Mouse (Mus musculus) liver, postnatal 0 days (tissue): ENCODE data around the gene Cox7b. TPM values are rescaled to one million over a fixed set of nuclear protein-coding genes. Genes with fewer than 3 reads are reported as not detected.

Source experiments
- ATAC-seq: fragments of 200-750 bp; cut with Nextera tagmentation; 2 replicates; pipeline ENCODE4 v1.8.0; 2017; ENCODE audit warnings: mild to moderate bottlenecking, moderate library complexity
- DNase-seq: peaks from one replicate; pipeline ENCODE4 v3.0.0-alpha.2; 2016
- H3K27ac ChIP-seq: fragments of 300-500 bp; sonication (generic); 2 replicates; pipeline ENCODE4 v1.5.1; 2014; ENCODE audit warnings: antibody characterized with exemption, moderate library complexity, mild to moderate bottlenecking, low read depth
- H3K27me3 ChIP-seq: fragments of 300-500 bp; sonication (generic); 2 replicates; pipeline ENCODE4 v1.6.1; 2014; ENCODE audit warnings: low read length, control low read depth, mixed read lengths; ENCODE audit not compliant: insufficient read depth
- H3K36me3 ChIP-seq: fragments of 300-500 bp; sonication (generic); replicated peaks from 2 replicates; pipeline ENCODE4 v1.6.1; 2014; ENCODE audit warnings: mild to moderate bottlenecking, control low read depth, low read length, moderate library complexity, mixed read lengths; ENCODE audit not compliant: insufficient read depth
- H3K4me1 ChIP-seq: fragments of 300-500 bp; sonication (generic); 2 replicates; pipeline ENCODE4 v1.6.1; 2014; ENCODE audit warnings: antibody characterized with exemption, mild to moderate bottlenecking, control low read depth; ENCODE audit not compliant: insufficient read depth
- H3K4me2 ChIP-seq: fragments of 300-500 bp; sonication (generic); 2 replicates; pipeline ENCODE4 v1.6.1; 2014; ENCODE audit warnings: low read depth, mild to moderate bottlenecking, low read length, moderate library complexity, mixed read lengths
- H3K4me3 ChIP-seq: fragments of 300-500 bp; sonication (generic); 2 replicates; pipeline ENCODE4 v1.5.1; 2014; ENCODE audit warnings: low read depth, low read length
- H3K9ac ChIP-seq: fragments of 300-500 bp; sonication (generic); replicated peaks from 2 replicates; pipeline ENCODE4 v1.6.1; 2014; ENCODE audit warnings: mild to moderate bottlenecking, moderate library complexity
- H3K9me3 ChIP-seq: fragments of 300-500 bp; sonication (generic); 2 replicates; pipeline ENCODE4 v1.6.1; 2016; ENCODE audit warnings: mild to moderate bottlenecking, control low read depth, low read length, mixed read lengths
- CTCF ChIP-seq: sonication (generic); IDR thresholded peaks from 2 replicates; pipeline ENCODE4 v1.5.1; 2016; ENCODE audit warnings: antibody characterized with exemption, low read depth
- EP300 ChIP-seq: IDR thresholded peaks from 2 replicates; pipeline ENCODE4 v1.6.1; 2016; ENCODE audit warnings: antibody characterized with exemption, low read depth, mild to moderate bottlenecking
- WGBS: fragments of 180-500 bp; shearing (Covaris S2); extraction: QIAGEN DNeasy Blood & Tissue Kit; methylation state at CpG from one replicate; pipeline ENCODE4 v1.1.7; 2014; ENCODE audit not compliant: insufficient replicate concordance; 5-methylcytosine and 5-hydroxymethylcytosine counted together
- polyA plus RNA-seq: library from polyadenylated mRNA; unstranded; fragments of >200 nt; fragmentation: Nextera tagmentation; extraction: Ambion mirVana; gene quantifications from 2 replicates; pipeline ENCODE4 v1.2.1, GENCODE M21; 2015

Gene Cox7b
- polyA plus RNA-seq, 1 experiment from 2014 or later, result 537 TPM

- no peak for DNase-seq
- WGBS, result 70% methylated on average over 3 of the region's 3 CpGs
- Histone ChIP-seq H3K9me3 (no peaks in the 10 kb centered on the region), H3K4me2 (peak overlapping the region; percentile 60), H3K27me3 (no peaks in the 10 kb centered on the region), H3K36me3 (no peaks in the 10 kb centered on the region; the same call in 1 of the 2 replicates), H3K4me1 (peaks cover 3% of the 10 kb centered on the region; the same call in 1 of the 2 replicates), H3K27ac (no peak overlapping the region; the same call in 1 of the 2 replicates), H3K4me3 (peak overlapping the region; percentile 69; the same call in 1 of the 2 replicates), H3K9ac (no peak overlapping the region; the same call in 1 of the 2 replicates)
- ATAC-seq, result peak; percentile 14; the same call in 1 of the 2 replicates
- TF ChIP-seq CTCF (no peak), EP300 (no peak)
Measured at GRCm38 (mm10) chrX:106017102-106017501, 1.6 kb downstream of the Cox7b start.

DNA sequence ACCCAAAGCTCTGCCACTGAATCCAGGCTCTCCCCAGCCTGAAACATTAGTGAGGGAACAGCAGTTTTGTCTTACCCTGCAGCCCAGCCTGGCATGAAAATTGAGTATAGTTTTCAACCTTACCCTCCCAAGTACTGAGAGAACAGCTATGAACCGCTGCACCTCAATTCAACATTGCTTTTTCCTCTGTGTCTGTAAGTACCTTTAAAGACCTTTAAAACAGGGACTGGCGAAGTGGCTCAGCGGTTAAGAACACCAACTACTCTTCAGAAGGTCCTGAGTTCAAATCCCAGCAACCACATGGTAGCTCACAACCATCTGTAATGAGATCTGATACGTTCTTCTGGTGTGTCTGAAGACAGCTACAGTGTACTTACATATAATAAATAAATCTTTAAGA is 2.0 kb downstream of the Cox7b start:
- H3K4me3 ChIP-seq, result no peak overlapping the region
- H3K4me2 ChIP-seq, result peak overlapping the region; percentile 60
- DNase-seq, result no peak
- H3K27me3 ChIP-seq, result no peaks in the 10 kb centered on the region
- no peak for ATAC-seq
- H3K9me3 ChIP-seq, result no peaks in the 10 kb centered on the region
- no peak overlapping the region; the same call in 1 of the 2 replicates for H3K27ac ChIP-seq
- H3K9ac ChIP-seq, result no peak overlapping the region
- H3K4me1 ChIP-seq, result peaks cover 2% of the 10 kb centered on the region; the same call in 1 of the 2 replicates
- 87% methylated on average over 4 of the region's 4 CpGs for WGBS
- TF ChIP-seq EP300, result no peak
- TF ChIP-seq CTCF, result no peak
- H3K36me3 ChIP-seq, result no peaks in the 10 kb centered on the region; the same call in 1 of the 2 replicates

DNA sequence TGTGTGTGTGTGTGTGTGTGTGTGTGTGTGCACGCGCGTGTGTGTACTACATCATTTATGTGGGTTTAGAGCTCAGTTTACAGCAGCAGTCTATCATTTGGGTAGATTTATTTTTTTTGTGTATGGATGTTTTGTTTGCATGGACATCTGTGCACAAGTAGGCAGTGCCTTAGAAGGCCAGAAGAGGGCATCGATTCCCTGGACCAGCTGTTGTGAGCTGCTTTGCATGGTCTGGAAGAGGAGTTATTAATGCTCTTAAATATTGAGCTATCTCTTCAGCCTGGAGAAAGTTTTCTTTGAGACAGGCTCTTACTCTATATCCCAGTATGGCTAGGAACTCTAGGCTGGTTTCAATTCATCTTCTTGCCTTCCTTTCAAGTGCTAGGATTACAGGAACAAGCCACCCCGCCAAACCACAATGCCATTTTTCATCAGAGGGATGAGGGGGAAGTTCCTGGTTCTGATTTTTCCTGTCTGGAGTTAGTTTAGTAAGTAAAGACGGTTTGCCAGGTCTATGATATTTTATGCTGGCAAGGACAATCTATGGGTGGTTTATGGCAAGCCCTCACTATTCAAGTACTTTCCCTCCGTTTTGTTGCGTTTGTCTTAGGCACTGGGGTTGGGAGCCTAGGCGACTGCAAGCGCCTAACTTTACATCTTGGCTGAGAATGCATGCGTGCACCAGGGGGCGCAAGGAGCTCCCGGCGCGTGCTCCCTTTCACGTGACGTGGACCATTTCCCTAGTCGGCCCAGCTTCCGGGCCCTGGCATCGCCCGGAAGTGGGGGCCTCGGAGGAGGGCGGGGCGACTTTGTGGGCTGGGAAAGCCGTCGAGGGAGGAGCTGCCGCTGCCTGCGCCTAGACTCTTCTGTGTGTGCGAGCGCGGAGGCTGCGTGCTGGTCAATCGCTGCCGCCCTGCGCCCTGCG is 11.2 kb downstream of the Cox7b start, which contains the start of gene Atp7a:
TSS of gene Atp7a (plus strand) at position 859 of the 925 bp plus-strand sequence.
- TF ChIP-seq EP300, result peak; percentile 45; the same call in 1 of the 2 replicates
- TF ChIP-seq CTCF, result peak; percentile 93
- Histone ChIP-seq H3K36me3 (no peaks in the 10 kb centered on the region; the same call in 1 of the 2 replicates), H3K27ac (peak within 1 kb of the TSS; percentile 74), H3K9me3 (no peaks in the 10 kb centered on the region), H3K4me1 (no peaks in the 10 kb centered on the region), H3K4me2 (peak within 1 kb of the TSS; percentile 70), H3K9ac (peak within 1 kb of the TSS; percentile 65), H3K27me3 (no peaks in the 10 kb centered on the region), H3K4me3 (peak within 1 kb of the TSS; percentile 62)
- 20% methylated on average over 36 of the region's 36 CpGs for WGBS
- DNase-seq (peak; percentile 94), ATAC-seq (peak; percentile 97)

- peak overlapping the region; percentile 74 for H3K27ac ChIP-seq
- H3K4me1 ChIP-seq, result no peaks in the 10 kb centered on the region
- H3K36me3 ChIP-seq, result no peaks in the 10 kb centered on the region
- no peaks in the 10 kb centered on the region for H3K9me3 ChIP-seq
- H3K4me2 ChIP-seq, result peak overlapping the region; percentile 70
- H3K9ac ChIP-seq, result peak overlapping the region; percentile 65
- no peak for TF ChIP-seq EP300
- TF ChIP-seq CTCF, result no peak
- WGBS, result 12% methylated on average over 8 of the region's 8 CpGs
- H3K27me3 ChIP-seq, result no peaks in the 10 kb centered on the region
- H3K4me3 ChIP-seq, result peak overlapping the region; percentile 62
- DNase-seq (no peak), ATAC-seq (peak; percentile 14)
Measured at GRCm38 (mm10) chrX:106027343-106027674, 11.8 kb downstream of the Cox7b start.

- Histone ChIP-seq H3K27me3 (no peaks in the 10 kb centered on the region), H3K27ac (0 out of 2 replicates have a peak overlapping the region, but pooled peaks have one; percentile 29), H3K9ac (no peak overlapping the region), H3K4me1 (peaks cover 5% of the 10 kb centered on the region; the same call in 1 of the 2 replicates), H3K4me3 (0 out of 2 replicates have a peak overlapping the region, but pooled peaks have one; percentile 6), H3K9me3 (no peaks in the 10 kb centered on the region), H3K36me3 (no peaks in the 10 kb centered on the region), H3K4me2 (peak overlapping the region; percentile 35)
- 65% methylated on average over 5 of the region's 5 CpGs for WGBS
- TF ChIP-seq EP300 (no peak), CTCF (no peak)
- DNase-seq, result no peak
- no peak for ATAC-seq
Measured at GRCm38 (mm10) chrX:106030176-106030575, 14.7 kb downstream of the Cox7b start.

- no peak overlapping the region for H3K4me3 ChIP-seq
- no peak overlapping the region for H3K27ac ChIP-seq
- TF ChIP-seq EP300 (no peak), CTCF (no peak)
- ATAC-seq (no peak), DNase-seq (no peak)
- H3K36me3 ChIP-seq, result no peaks in the 10 kb centered on the region
- no peaks in the 10 kb centered on the region for H3K9me3 ChIP-seq
- H3K4me1 ChIP-seq, result peaks cover 8% of the 10 kb centered on the region; the same call in 1 of the 2 replicates
- H3K4me2 ChIP-seq, result no peak overlapping the region
- no peaks in the 10 kb centered on the region for H3K27me3 ChIP-seq
- H3K9ac ChIP-seq, result no peak overlapping the region
Measured at GRCm38 (mm10) chrX:106031124-106031523, 15.6 kb downstream of the Cox7b start.
